Mouse (Mus musculus): ENCODE measurements around the gene Gm3676. TPM values are rescaled to one million over a fixed set of nuclear protein-coding genes. Genes with fewer than 3 reads are reported as not detected.
"Not testable (repeated sequence)": the region's sequence is repeated elsewhere in the genome, so short reads cannot be mapped to it uniquely, and the experiment has no call there.

Gm3676 gene
- polyA plus RNA-seq (2015; fragmentation: Nextera tagmentation; extraction: Ambion mirVana), result not detected in 2 replicates

GRCm38 (mm10) chr14:41646387-41646786, at the start of gene Gm3676:
TSS of gene Gm3676 (minus strand) at chr14:41646487.
- not testable (repeated sequence) for H3K4me1 ChIP-seq (replicated peaks); ATAC-seq; H3K27ac ChIP-seq; H3K4me3 ChIP-seq (replicated peaks); H3K9me3 ChIP-seq; H3K4me2 ChIP-seq (replicated peaks); H3K27me3 ChIP-seq; H3K36me3 ChIP-seq; H3K9ac ChIP-seq (replicated peaks)
- WGBS, result no CpG with 5 or more reads among the region's 1 CpGs

GRCm38 (mm10) chr14:41648176-41648575, 1.9 kb upstream of the Gm3676 start:
- H3K27me3 ChIP-seq; H3K9ac ChIP-seq (replicated peaks); ATAC-seq; H3K9me3 ChIP-seq; H3K4me3 ChIP-seq (replicated peaks); H3K36me3 ChIP-seq; H3K4me2 ChIP-seq (replicated peaks); H3K4me1 ChIP-seq (replicated peaks); H3K27ac ChIP-seq: not testable (repeated sequence)
- 89% methylated on average over 2 of the region's 2 CpGs for WGBS

GRCm38 (mm10) chr14:41630144-41630543, 16.1 kb downstream of the Gm3676 start:
- not testable (repeated sequence) for H3K4me1 ChIP-seq (replicated peaks); H3K27ac ChIP-seq; H3K36me3 ChIP-seq; H3K4me2 ChIP-seq (replicated peaks); H3K4me3 ChIP-seq (replicated peaks); H3K9ac ChIP-seq (replicated peaks); H3K9me3 ChIP-seq; H3K27me3 ChIP-seq; ATAC-seq
- 95% methylated on average over 9 of the region's 11 CpGs for WGBS

- not testable (repeated sequence) for H3K36me3 ChIP-seq; H3K4me3 ChIP-seq (replicated peaks); H3K4me1 ChIP-seq (replicated peaks); H3K9ac ChIP-seq (replicated peaks); H3K9me3 ChIP-seq; H3K27me3 ChIP-seq; H3K4me2 ChIP-seq (replicated peaks); H3K27ac ChIP-seq; ATAC-seq
- WGBS, result 92% methylated on average over 1 of the region's 2 CpGs
Measured at GRCm38 (mm10) chr14:41624512-41624911, 21.8 kb downstream of the Gm3676 start, which contains the start of gene Gm3072. TSS of gene Gm3072 (minus strand) at chr14:41624612.

- not testable (repeated sequence) for ATAC-seq, H3K27me3 ChIP-seq
- WGBS, result 86% methylated on average over 5 of the region's 5 CpGs
Measured at GRCm38 (mm10) chr14:41622535-41622934, 23.8 kb downstream of the Gm3676 start.

GRCm38 (mm10) chr14:41610690-41611089, 35.6 kb downstream of the Gm3676 start:
- not testable (repeated sequence) for H3K27ac ChIP-seq; H3K36me3 ChIP-seq; H3K4me3 ChIP-seq (replicated peaks); H3K4me2 ChIP-seq (replicated peaks); H3K9ac ChIP-seq (replicated peaks); ATAC-seq; H3K4me1 ChIP-seq (replicated peaks); H3K9me3 ChIP-seq; H3K27me3 ChIP-seq
- WGBS, result 83% methylated on average over 1 of the region's 1 CpGs

More at GRCm38 (mm10) chr14:41622535-41622934, 23.8 kb downstream of the Gm3676 start:
- H3K4me2 ChIP-seq (replicated peaks); H3K36me3 ChIP-seq; H3K27ac ChIP-seq; H3K4me1 ChIP-seq (replicated peaks); H3K4me3 ChIP-seq (replicated peaks); H3K9ac ChIP-seq (replicated peaks); H3K9me3 ChIP-seq: not testable (repeated sequence)

- H3K4me1 ChIP-seq (replicated peaks); ATAC-seq; H3K4me2 ChIP-seq (replicated peaks); H3K27ac ChIP-seq; H3K36me3 ChIP-seq; H3K4me3 ChIP-seq (replicated peaks); H3K27me3 ChIP-seq; H3K9me3 ChIP-seq; H3K9ac ChIP-seq (replicated peaks): not testable (repeated sequence)
- WGBS, result 94% methylated on average over 15 of the region's 15 CpGs
Measured at GRCm38 (mm10) chr14:41600935-41601334, 45.4 kb downstream of the Gm3676 start.

Other genes starting within 250 kb of the Gm3676 start
- gene Gm6482, start 238.2 kb downstream of the Gm3676 start, polyA plus RNA-seq (2015; fragmentation: Nextera tagmentation; extraction: Ambion mirVana), result not detected in 2 replicates
- gene Gm7954, start 193.0 kb downstream of the Gm3676 start, polyA plus RNA-seq (2015; fragmentation: Nextera tagmentation; extraction: Ambion mirVana), result not detected in 2 replicates
- not detected in 2 replicates for gene Gm3486, start 157.0 kb downstream of the Gm3676 start, polyA plus RNA-seq (2015; fragmentation: Nextera tagmentation; extraction: Ambion mirVana)
- not detected in 2 replicates for gene Gm7970, start 90.9 kb downstream of the Gm3676 start, polyA plus RNA-seq (2015; fragmentation: Nextera tagmentation; extraction: Ambion mirVana)
- gene 1700049E17Rik2, start 73.3 kb downstream of the Gm3676 start, polyA plus RNA-seq (2015; fragmentation: Nextera tagmentation; extraction: Ambion mirVana), result not detected in 2 replicates
- not detected in 2 replicates for gene Gm3072, start 21.9 kb downstream of the Gm3676 start, polyA plus RNA-seq (2015; fragmentation: Nextera tagmentation; extraction: Ambion mirVana)
- gene Gm8068, start 55.4 kb upstream of the Gm3676 start, polyA plus RNA-seq (2015; fragmentation: Nextera tagmentation; extraction: Ambion mirVana), result not detected in 2 replicates
- gene Gm7929, start 104.1 kb upstream of the Gm3676 start, polyA plus RNA-seq (2015; fragmentation: Nextera tagmentation; extraction: Ambion mirVana), result not detected in 2 replicates
- gene Gm47189, start 126.0 kb upstream of the Gm3676 start, polyA plus RNA-seq (2015; fragmentation: Nextera tagmentation; extraction: Ambion mirVana), result not detected in 2 replicates

Data from midbrain, embryonic 13.5 days (tissue).